28 mouse cellular contexts compared by ENCODE assay signal in the genomic region with DNA sequence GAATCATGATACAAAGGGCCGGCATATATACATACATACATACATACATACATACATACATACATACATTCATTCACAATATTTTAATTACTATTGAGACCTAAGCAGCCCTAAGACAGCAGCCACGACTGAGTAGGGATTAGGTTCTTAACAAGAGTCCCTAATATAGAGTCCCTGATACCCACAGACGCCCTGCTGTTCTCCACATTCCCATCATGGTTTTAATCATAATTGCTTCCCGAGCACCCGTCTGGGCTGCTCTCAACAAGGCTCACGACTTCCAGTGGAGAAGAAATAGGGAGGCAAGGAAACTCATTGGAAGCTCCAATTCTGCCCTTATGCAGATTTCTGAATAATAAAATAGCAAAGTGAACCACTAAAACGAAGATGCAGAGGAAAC.
DNase-seq lines count a peak whose midpoint lies in the region; ATAC-seq and TF ChIP-seq lines count a peak whose summit lies in the region.
"Had no signal": no experiment of that assay in that cellular context is flagged by ENCODE, and none has a peak within 500 bp of the region (broad histone marks: within the 10 kb centered on the region; RNA-seq: fewer than 3 reads in every experiment).

No protein-coding gene starts in this region.

- TF ChIP-seq CTCF in hindbrain, postnatal 0 days (IDR thresholded peaks at IDR 0.05; ENCODE audit: low read depth): no peak

- no peak overlapping the region for H3K9ac ChIP-seq in hindbrain, embryonic 12.5 days
- no peak overlapping the region for H3K9ac ChIP-seq in hindbrain, embryonic 11.5 days (ENCODE audit: low read depth, low read length)
- H3K9ac ChIP-seq in hindbrain, embryonic 14.5 days: no peak overlapping the region
- H3K9ac ChIP-seq in hindbrain, postnatal 0 days (replicated peaks; ENCODE audit: low read length): no peak overlapping the region
- no peak overlapping the region for H3K9ac ChIP-seq in neural tube, embryonic 12.5 days
- H3K9ac ChIP-seq in neural tube, embryonic 15.5 days (replicated peaks): no peak overlapping the region
- H3K9ac ChIP-seq: embryonic facial prominence, embryonic 13.5 days; embryonic facial prominence, embryonic 15.5 days; forebrain, embryonic 12.5 days had no signal

- H3K4me2 ChIP-seq in hindbrain, embryonic 12.5 days (replicated peaks): no peak overlapping the region
- H3K4me2 ChIP-seq in hindbrain, embryonic 11.5 days (replicated peaks; ENCODE audit: low read depth, low read length): no peak overlapping the region
- no peak overlapping the region for H3K4me2 ChIP-seq in hindbrain, embryonic 14.5 days (replicated peaks)
- no peak overlapping the region for H3K4me2 ChIP-seq in hindbrain, postnatal 0 days (ENCODE audit: low read depth, low read length)
- H3K4me2 ChIP-seq in neural tube, embryonic 12.5 days (replicated peaks): no peak overlapping the region
- no peak overlapping the region for H3K4me2 ChIP-seq in neural tube, embryonic 15.5 days
- H3K4me2 ChIP-seq: embryonic facial prominence, embryonic 13.5 days; embryonic facial prominence, embryonic 15.5 days; forebrain, embryonic 12.5 days had no signal

- no peaks in the 10 kb centered on the region for H3K27me3 ChIP-seq in hindbrain, embryonic 12.5 days
- no peaks in the 10 kb centered on the region for H3K27me3 ChIP-seq in hindbrain, embryonic 11.5 days (ENCODE audit: control insufficient read depth, insufficient read depth, low read length)
- H3K27me3 ChIP-seq in hindbrain, embryonic 14.5 days (ENCODE audit: control insufficient read depth, insufficient read depth, low read length): no peaks in the 10 kb centered on the region
- no peaks in the 10 kb centered on the region for H3K27me3 ChIP-seq in hindbrain, postnatal 0 days (ENCODE audit: insufficient read depth, low read length)
- H3K27me3 ChIP-seq in neural tube, embryonic 12.5 days (replicated peaks): no peaks in the 10 kb centered on the region
- no peaks in the 10 kb centered on the region for H3K27me3 ChIP-seq in neural tube, embryonic 15.5 days (replicated peaks)
- H3K27me3 ChIP-seq: CH12.LX; embryonic facial prominence, embryonic 13.5 days; embryonic facial prominence, embryonic 15.5 days; forebrain, embryonic 12.5 days had no signal

- DNase-seq in hindbrain, embryonic 11.5 days (ENCODE audit: low spot score): no peak
- DNase-seq in hindbrain, embryonic 14.5 days (ENCODE audit: low spot score): no peak
- DNase-seq in hindbrain, postnatal 0 days (ENCODE audit: low spot score): no peak
- DNase-seq in neural tube, embryonic 10.5 days (ENCODE audit: extremely low spot score, low spot score): no peak
- DNase-seq in embryo, embryonic 9.5 days (ENCODE audit: extremely low spot score): no peak
- DNase-seq: adrenal gland, adult 8-10 months; adrenal gland, postnatal 14 days; adrenal gland, postnatal 36 days; B cell, adult 2 months; cerebellum, adult 11-12 months; cerebellum, adult 2 months; cerebellum, adult 9-10 months; cerebellum, postnatal 10 days; cerebellum, postnatal 25 days had no signal

- no peaks in the 10 kb centered on the region for H3K9me3 ChIP-seq in hindbrain, embryonic 12.5 days (replicated peaks)
- no peaks in the 10 kb centered on the region for H3K9me3 ChIP-seq in hindbrain, embryonic 11.5 days (ENCODE audit: control insufficient read depth, low read length)
- no peaks in the 10 kb centered on the region for H3K9me3 ChIP-seq in hindbrain, embryonic 14.5 days (ENCODE audit: control insufficient read depth, low read length)
- H3K9me3 ChIP-seq in hindbrain, postnatal 0 days (ENCODE audit: low read length): no peaks in the 10 kb centered on the region
- no peaks in the 10 kb centered on the region for H3K9me3 ChIP-seq in neural tube, embryonic 12.5 days
- H3K9me3 ChIP-seq in neural tube, embryonic 15.5 days (replicated peaks): no peaks in the 10 kb centered on the region
- H3K9me3 ChIP-seq: embryonic facial prominence, embryonic 13.5 days; embryonic facial prominence, embryonic 15.5 days; forebrain, embryonic 10.5 days; forebrain, embryonic 12.5 days; G1E had no signal

- no peaks in the 10 kb centered on the region for H3K4me1 ChIP-seq in hindbrain, embryonic 12.5 days
- H3K4me1 ChIP-seq in hindbrain, embryonic 11.5 days (replicated peaks; ENCODE audit: control insufficient read depth, insufficient read depth, low read length): no peaks in the 10 kb centered on the region
- H3K4me1 ChIP-seq in hindbrain, embryonic 14.5 days (replicated peaks; ENCODE audit: control insufficient read depth, insufficient read depth, low read length): no peaks in the 10 kb centered on the region
- H3K4me1 ChIP-seq in hindbrain, postnatal 0 days (ENCODE audit: insufficient read depth, low read length): no peaks in the 10 kb centered on the region
- H3K4me1 ChIP-seq in neural tube, embryonic 12.5 days: no peaks in the 10 kb centered on the region
- no peaks in the 10 kb centered on the region for H3K4me1 ChIP-seq in neural tube, embryonic 15.5 days
- H3K4me1 ChIP-seq: embryonic facial prominence, embryonic 13.5 days; embryonic facial prominence, embryonic 15.5 days; forebrain, embryonic 10.5 days; forebrain, embryonic 12.5 days had no signal

- 0 out of 2 replicates have a peak overlapping the region, but pooled peaks have one; percentile 7 for H3K27ac ChIP-seq in hindbrain, embryonic 12.5 days
- H3K27ac ChIP-seq in hindbrain, embryonic 11.5 days (ENCODE audit: low read depth, low read length): no peak overlapping the region
- H3K27ac ChIP-seq in hindbrain, embryonic 14.5 days: peak overlapping the region; percentile 47; the same call in 1 of the 2 replicates
- no peak overlapping the region for H3K27ac ChIP-seq in hindbrain, postnatal 0 days
- no peak overlapping the region for H3K27ac ChIP-seq in neural tube, embryonic 12.5 days
- peak overlapping the region; percentile 51; the same call in 1 of the 2 replicates for H3K27ac ChIP-seq in neural tube, embryonic 15.5 days (replicated peaks)
- H3K27ac ChIP-seq: embryonic facial prominence, embryonic 13.5 days; embryonic facial prominence, embryonic 15.5 days; forebrain, embryonic 10.5 days; forebrain, embryonic 12.5 days had no signal

- 73% methylated on average over 7 of the region's 7 CpGs for WGBS in hindbrain, embryonic 12.5 days
- 80% methylated on average over 7 of the region's 7 CpGs for WGBS in hindbrain, embryonic 11.5 days
- 59% methylated on average over 7 of the region's 7 CpGs for WGBS in hindbrain, embryonic 14.5 days
- 62% methylated on average over 7 of the region's 7 CpGs for WGBS in hindbrain, postnatal 0 days
- WGBS in neural tube, embryonic 12.5 days: 71% methylated on average over 7 of the region's 7 CpGs
- WGBS in neural tube, embryonic 15.5 days: 47% methylated on average over 7 of the region's 7 CpGs

- H3K4me3 ChIP-seq in hindbrain, embryonic 12.5 days: no peak overlapping the region
- H3K4me3 ChIP-seq in hindbrain, embryonic 11.5 days (ENCODE audit: low read depth, low read length): no peak overlapping the region
- H3K4me3 ChIP-seq in hindbrain, embryonic 14.5 days (replicated peaks; ENCODE audit: low read length): no peak overlapping the region
- H3K4me3 ChIP-seq in hindbrain, postnatal 0 days (ENCODE audit: low read length): no peak overlapping the region
- no peak overlapping the region for H3K4me3 ChIP-seq in neural tube, embryonic 12.5 days
- no peak overlapping the region for H3K4me3 ChIP-seq in neural tube, embryonic 15.5 days (replicated peaks)
- H3K4me3 ChIP-seq: embryonic facial prominence, embryonic 13.5 days; embryonic facial prominence, embryonic 15.5 days; erythroblast, embryonic 14.5 days; forebrain, embryonic 10.5 days; forebrain, embryonic 12.5 days had no signal

- no peaks in the 10 kb centered on the region for H3K36me3 ChIP-seq in hindbrain, embryonic 12.5 days
- H3K36me3 ChIP-seq in hindbrain, embryonic 11.5 days (ENCODE audit: control insufficient read depth, insufficient read depth, low read length): no peaks in the 10 kb centered on the region
- H3K36me3 ChIP-seq in hindbrain, embryonic 14.5 days (replicated peaks; ENCODE audit: control insufficient read depth, insufficient read depth): no peaks in the 10 kb centered on the region
- no peaks in the 10 kb centered on the region for H3K36me3 ChIP-seq in hindbrain, postnatal 0 days (ENCODE audit: insufficient read depth, low read length)
- H3K36me3 ChIP-seq in neural tube, embryonic 12.5 days: no peaks in the 10 kb centered on the region
- H3K36me3 ChIP-seq in neural tube, embryonic 15.5 days: no peaks in the 10 kb centered on the region
- H3K36me3 ChIP-seq: embryonic facial prominence, embryonic 13.5 days; embryonic facial prominence, embryonic 15.5 days; forebrain, embryonic 10.5 days; forebrain, embryonic 12.5 days; G1E had no signal

- ATAC-seq in hindbrain, embryonic 12.5 days (ENCODE audit: low FRiP score): 0 out of 2 replicates have a peak, but pooled peaks have one; percentile 35
- ATAC-seq in hindbrain, embryonic 11.5 days (ENCODE audit: low FRiP score): no peak
- ATAC-seq in hindbrain, embryonic 14.5 days (ENCODE audit: low FRiP score): peak; percentile 64; the same call in 1 of the 2 replicates
- ATAC-seq in hindbrain, postnatal 0 days: no peak
- peak; percentile 62; the same call in 1 of the 2 replicates for ATAC-seq in neural tube, embryonic 12.5 days (ENCODE audit: low FRiP score, low read depth)
- peak; percentile 59; the same call in 1 of the 2 replicates for ATAC-seq in neural tube, embryonic 15.5 days (ENCODE audit: low FRiP score)
- ATAC-seq: activated CD4-positive, CD25-positive, alpha-beta regulatory T cell, adult 4 months; CD4-positive, CD25-positive, alpha-beta regulatory T cell, adult 4 months; forebrain, embryonic 14.5 days; Patski had no signal

Comparison
In these comparisons a context has a peak if more than half of its experiments do, and no peak if none do; other contexts are left out.
1. ATAC-seq: peak in hindbrain, embryonic 12.5 days (single experiment), hindbrain, embryonic 14.5 days (single experiment), neural tube, embryonic 12.5 days (single experiment) and neural tube, embryonic 15.5 days (single experiment); none in hindbrain, embryonic 11.5 days (single experiment) and hindbrain, postnatal 0 days (single experiment).
2. H3K27ac ChIP-seq: peak in hindbrain, embryonic 12.5 days (single experiment), hindbrain, embryonic 14.5 days (single experiment) and neural tube, embryonic 15.5 days (single experiment); none in hindbrain, embryonic 11.5 days (single experiment), hindbrain, postnatal 0 days (single experiment) and neural tube, embryonic 12.5 days (single experiment).